Comparison of ENCODE assay signal across 17 mouse cellular contexts in genomic region chr14:124576571-124576970, GRCm38 (mm10).
DNase-seq lines count a peak whose midpoint lies in the region.
"Had no signal": no experiment of that assay in that cellular context is flagged by ENCODE, and none has a peak within 500 bp of the region (broad histone marks: within the 10 kb centered on the region; RNA-seq: fewer than 3 reads in every experiment).

No protein-coding gene starts in this region.

- DNase-seq in cerebellum, adult 11-12 months: peak; percentile 82
- DNase-seq in cerebellum, adult 8-10 months: peak; percentile 64
- DNase-seq in cerebellum, postnatal 14 days: peak; percentile 57 to 79
- no peak for DNase-seq in liver
- DNase-seq in embryo, embryonic 11 days: no peak
- DNase-seq in embryonic facial prominence, embryonic 10.5 days (ENCODE audit: low spot score): no peak
- DNase-seq: adrenal gland, adult 2 months; adrenal gland, postnatal 25 days; gastrocnemius, postnatal 10 days; heart, adult 2 months; heart, postnatal 14 days; kidney, adult 2 months had no signal

- no peaks in the 10 kb centered on the region for H3K27me3 ChIP-seq in embryonic facial prominence, embryonic 10.5 days (replicated peaks; ENCODE audit: low read depth, poor library complexity, severe bottlenecking)
- H3K27me3 ChIP-seq: embryonic facial prominence, embryonic 13.5 days; forebrain, embryonic 12.5 days; heart, embryonic 15.5 days; hindbrain, embryonic 15.5 days had no signal

- WGBS in embryonic facial prominence, embryonic 10.5 days: 88% methylated on average over 1 of the region's 1 CpGs

- H3K4me1 ChIP-seq in embryonic facial prominence, embryonic 10.5 days: no peaks in the 10 kb centered on the region
- H3K4me1 ChIP-seq: embryonic facial prominence, embryonic 13.5 days; forebrain, embryonic 12.5 days; heart, embryonic 15.5 days; hindbrain, embryonic 10.5 days; hindbrain, embryonic 15.5 days had no signal

- H3K36me3 ChIP-seq in embryonic facial prominence, embryonic 10.5 days (replicated peaks): no peaks in the 10 kb centered on the region
- H3K36me3 ChIP-seq: embryonic facial prominence, embryonic 13.5 days; forebrain, embryonic 12.5 days; heart, embryonic 15.5 days; hindbrain, embryonic 10.5 days; hindbrain, embryonic 15.5 days had no signal

- H3K27ac ChIP-seq in embryonic facial prominence, embryonic 10.5 days (replicated peaks): no peak overlapping the region
- H3K27ac ChIP-seq: embryonic facial prominence, embryonic 13.5 days; forebrain, embryonic 12.5 days; heart, adult 2 months; heart, embryonic 15.5 days; hindbrain, embryonic 10.5 days; hindbrain, embryonic 15.5 days had no signal

- no peak overlapping the region for H3K4me3 ChIP-seq in embryonic facial prominence, embryonic 10.5 days
- H3K4me3 ChIP-seq: embryonic facial prominence, embryonic 13.5 days; forebrain, embryonic 12.5 days; heart, adult 2 months; heart, embryonic 15.5 days; hindbrain, embryonic 10.5 days; hindbrain, embryonic 15.5 days had no signal

- H3K9me3 ChIP-seq in embryonic facial prominence, embryonic 10.5 days: no peaks in the 10 kb centered on the region
- H3K9me3 ChIP-seq: embryonic facial prominence, embryonic 13.5 days; forebrain, embryonic 12.5 days; heart, embryonic 15.5 days; hindbrain, embryonic 10.5 days; hindbrain, embryonic 15.5 days had no signal

Comparison
In these comparisons a context has a peak if more than half of its experiments do, and no peak if none do; other contexts are left out.
1. DNase-seq: peak in cerebellum, adult 11-12 months (single experiment), cerebellum, adult 8-10 months (single experiment) and cerebellum, postnatal 14 days (2 of 2); none in liver (single experiment), embryo, embryonic 11 days (single experiment) and embryonic facial prominence, embryonic 10.5 days (single experiment).